Mouse (Mus musculus) ES-E14 (cell line): ENCODE measurements around the gene Hint1.

Source experiments
- HCFC1 ChIP-seq: IDR thresholded peaks from 2 replicates; pipeline ENCODE4 v1.6.1; 2012; ENCODE audit warnings: low read length, inconsistent platforms, borderline replicate concordance; ENCODE audit not compliant: insufficient read depth
- MAFK ChIP-seq: IDR thresholded peaks from 2 replicates; pipeline ENCODE4 v1.6.1; 2014; ENCODE audit warnings: mild to moderate bottlenecking, low read depth, low read length, inconsistent platforms; ENCODE audit not compliant: insufficient read depth
- ZNF384 ChIP-seq: IDR thresholded peaks from 2 replicates; pipeline ENCODE4 v1.6.1; 2012; ENCODE audit warnings: low read depth, low read length, inconsistent platforms

- TF ChIP-seq MAFK = no peak
- TF ChIP-seq ZNF384 = no peak
- TF ChIP-seq HCFC1 = no peak
Measured at GRCm38 (mm10) chr11:54899657-54900056, 33.5 kb downstream of the Hint1 start.
